Mouse (Mus musculus) lung, postnatal 0 days (tissue): ENCODE data around the gene Sh3gl2.

ENCODE experiments used
- CTCF ChIP-seq: IDR thresholded peaks from 2 replicates; pipeline ENCODE4 v1.5.1; 2016; ENCODE audit warnings: antibody characterized with exemption, mild to moderate bottlenecking
- EP300 ChIP-seq: IDR thresholded peaks from 2 replicates; pipeline ENCODE4 v1.6.1; 2016; ENCODE audit warnings: antibody characterized with exemption, mild to moderate bottlenecking, control low read depth

DNA sequence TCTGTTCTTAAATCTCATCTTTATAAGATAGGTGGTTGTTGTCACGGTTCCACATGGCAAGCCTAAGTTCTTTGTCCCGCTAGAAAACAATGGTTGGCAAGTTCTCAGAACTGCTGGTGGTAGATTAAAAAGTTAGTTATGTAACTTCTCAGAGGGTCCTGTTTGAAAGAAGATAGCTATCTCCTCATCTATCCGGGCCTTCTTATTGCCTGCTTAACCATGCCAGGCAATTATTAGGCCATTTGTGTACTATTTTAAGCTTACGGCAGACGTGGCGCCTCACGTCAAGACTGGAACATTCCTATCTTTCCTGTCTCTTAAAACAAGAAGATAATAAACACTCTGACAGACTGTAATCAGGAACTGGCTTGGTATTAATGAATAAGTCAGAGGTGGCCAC is 424.5 kb downstream of the Sh3gl2 start:
- TF ChIP-seq EP300 (no peak), CTCF (no peak)
